Mouse (Mus musculus) T-helper 17 cell (primary cell): Measurements from ENCODE around the gene Fkbp1b.
"Not testable (repeated sequence)": the region's sequence is repeated elsewhere in the genome, so short reads cannot be mapped to it uniquely, and the experiment has no call there.

Experiments
- in situ Hi-C, 2 experiments: fragments of 300-600 bp; cut with MboI, MseI; formaldehyde crosslinking; loops; 1 replicate in 1 of 2; 2 replicates in 1 of 2; pipeline ENCODE4 v1.15.1; 2025; ENCODE audit warnings: high pct_unique_total_duplicates in 2 of 2

Gene Fkbp1b

DNA sequence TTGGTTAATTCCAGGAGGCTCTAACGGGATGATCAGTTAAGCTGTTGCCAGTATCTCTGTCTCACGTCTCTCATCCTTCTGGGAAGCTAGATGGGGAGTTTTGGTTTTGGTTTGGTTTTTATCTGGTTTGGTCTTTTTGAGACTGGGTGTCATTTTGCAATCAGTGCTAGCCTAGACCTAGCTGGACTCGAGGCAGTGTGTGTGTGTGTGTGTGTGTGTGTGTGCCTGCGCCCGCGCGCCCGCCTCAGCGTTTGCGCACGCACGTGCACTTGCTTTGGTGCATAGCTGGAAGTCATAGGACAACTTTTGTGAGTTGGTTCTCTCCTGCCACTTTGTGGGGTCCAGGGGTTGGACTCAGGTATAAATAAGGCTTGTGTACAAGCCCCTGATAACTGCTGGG lies 2.4 kb upstream of the Fkbp1b start:
- in situ Hi-C loops: loop anchor here in 1 of 2 experiments (5.0 kb wide), 2 partner anchors 69 to 71 kb away; no protein-coding TSS in a partner anchor

DNA sequence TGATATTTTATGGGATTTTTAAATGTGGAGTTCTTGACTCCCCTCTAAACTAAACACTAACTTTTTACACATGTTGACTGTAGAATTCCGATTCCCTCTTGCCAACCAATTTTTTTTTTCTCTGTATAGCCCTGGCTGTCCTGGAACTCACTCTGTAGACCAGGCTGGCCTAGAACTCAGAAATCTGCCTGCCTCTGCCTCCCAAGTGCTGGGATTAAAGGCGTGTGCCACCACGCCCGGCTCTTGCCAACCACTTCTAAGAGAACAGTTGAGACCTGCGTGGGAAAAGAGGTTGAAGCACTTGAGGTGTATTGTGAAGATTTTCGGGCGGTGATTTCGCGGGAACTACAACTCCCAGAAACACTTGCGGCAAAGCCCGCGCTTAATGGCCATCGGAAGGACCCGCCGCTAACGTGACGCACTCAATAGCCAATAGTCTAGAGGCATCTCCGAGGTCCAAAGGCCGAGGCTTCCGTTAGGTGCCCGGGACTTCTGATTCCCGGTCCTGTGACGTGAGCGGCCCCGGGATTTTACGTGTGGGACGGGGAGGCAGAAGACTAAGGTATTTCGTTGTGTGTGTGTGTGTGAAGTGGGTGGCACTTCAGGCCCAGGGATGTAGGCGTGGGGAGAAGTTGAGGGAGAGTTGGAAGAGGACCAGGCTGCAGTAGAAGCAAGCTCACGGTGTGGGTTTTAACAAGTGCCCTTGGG lies 1.7 kb upstream of the Fkbp1b start, which contains the start of gene Wdcp:
Gene Wdcp, plus strand, starts transcription at position 414 of the 708 bp plus-strand sequence.
- in situ Hi-C loops: loop anchor here in 1 of 2 experiments (5.0 kb wide), 2 partner anchors 69 to 71 kb away; no protein-coding TSS in a partner anchor

DNA sequence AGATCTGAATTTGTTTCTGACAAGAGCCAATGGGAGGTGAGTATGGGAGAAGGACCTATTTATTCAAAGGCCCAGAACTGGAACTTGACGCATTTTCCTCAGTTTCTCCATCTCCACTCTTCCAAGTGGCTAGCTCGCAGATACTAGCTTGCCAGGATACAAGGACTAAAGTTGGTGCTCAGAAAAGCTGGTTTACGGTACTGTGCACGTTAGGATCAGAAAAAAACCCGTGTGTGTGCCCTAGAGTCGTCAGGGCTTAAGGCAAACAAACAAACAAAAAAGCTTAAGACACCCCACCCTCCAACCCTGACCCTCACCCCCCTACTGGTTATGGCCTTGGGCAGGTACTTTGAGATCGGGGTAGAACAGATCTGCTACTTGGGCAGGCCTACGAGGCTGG lies 1.1 kb upstream of the Fkbp1b start:
- in situ Hi-C loops: loop anchor here in 1 of 2 experiments (5.0 kb wide), 2 partner anchors 70 kb away; no protein-coding TSS in a partner anchor

DNA sequence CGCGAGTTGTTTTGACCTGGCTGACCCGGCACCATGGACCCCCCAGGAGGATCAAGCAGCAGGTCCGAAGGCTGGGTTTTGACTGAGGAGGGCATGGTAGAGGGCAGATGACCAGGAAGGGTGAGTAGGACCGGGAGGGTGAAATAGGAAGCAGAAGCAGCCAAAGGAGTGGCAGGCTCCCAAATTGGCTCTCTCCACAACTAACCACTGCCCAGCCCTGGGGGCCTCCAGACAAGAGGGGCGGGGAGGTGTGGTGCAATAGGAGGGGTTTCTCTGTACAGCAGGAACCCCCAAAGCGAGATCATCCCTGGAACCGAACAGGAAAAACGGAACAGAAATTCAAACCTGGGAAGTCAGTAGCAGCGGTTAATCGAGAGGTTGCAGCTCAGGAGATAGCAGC lies 650 bp downstream of the Fkbp1b start:
- in situ Hi-C loops: loop anchor here in 1 of 2 experiments (5.0 kb wide), 2 partner anchors 68 to 72 kb away; no protein-coding TSS in a partner anchor

DNA sequence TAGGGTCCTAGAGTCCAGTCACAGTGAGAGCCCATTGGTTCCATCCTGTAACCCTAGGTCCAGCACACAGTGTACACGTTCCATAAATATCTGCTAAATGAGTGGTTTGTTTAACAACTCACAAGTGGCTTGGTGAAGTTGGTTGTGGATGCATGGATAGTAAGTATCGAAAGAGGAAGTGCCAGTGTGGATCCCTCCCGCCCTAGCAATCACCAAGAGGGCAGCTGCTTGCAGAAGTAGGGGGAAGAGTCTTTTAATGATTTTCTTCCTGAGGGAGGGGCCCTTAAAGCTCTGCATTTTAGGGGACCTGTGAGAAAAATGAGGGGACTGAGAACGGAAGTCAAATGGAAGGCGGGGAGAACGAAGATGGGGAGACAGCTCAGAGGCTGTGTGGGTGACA lies 1.4 kb downstream of the Fkbp1b start:
- in situ Hi-C loops: loop anchor here in 1 of 2 experiments (5.0 kb wide), 2 partner anchors 68 to 72 kb away; no protein-coding TSS in a partner anchor

DNA sequence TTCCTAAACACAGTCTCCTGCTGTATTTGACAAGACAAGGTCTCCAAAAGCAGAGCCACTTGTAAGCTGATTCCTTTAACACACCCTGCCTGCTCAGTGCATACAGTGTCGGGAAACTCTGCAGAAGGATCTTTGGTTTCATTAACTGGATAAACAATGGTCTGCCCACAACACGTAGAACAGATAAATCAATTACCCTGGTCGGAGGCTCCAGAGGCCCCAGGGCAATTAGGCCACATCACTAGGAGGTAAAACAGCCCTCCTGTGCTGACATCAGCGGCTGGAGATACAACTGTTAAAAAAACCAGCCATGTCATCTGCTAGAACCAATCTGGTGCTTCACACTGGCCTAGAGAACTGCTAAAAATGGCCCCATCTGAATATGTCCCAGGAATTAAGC lies 4.4 kb downstream of the Fkbp1b start:
- in situ Hi-C loops: no loop called here

DNA sequence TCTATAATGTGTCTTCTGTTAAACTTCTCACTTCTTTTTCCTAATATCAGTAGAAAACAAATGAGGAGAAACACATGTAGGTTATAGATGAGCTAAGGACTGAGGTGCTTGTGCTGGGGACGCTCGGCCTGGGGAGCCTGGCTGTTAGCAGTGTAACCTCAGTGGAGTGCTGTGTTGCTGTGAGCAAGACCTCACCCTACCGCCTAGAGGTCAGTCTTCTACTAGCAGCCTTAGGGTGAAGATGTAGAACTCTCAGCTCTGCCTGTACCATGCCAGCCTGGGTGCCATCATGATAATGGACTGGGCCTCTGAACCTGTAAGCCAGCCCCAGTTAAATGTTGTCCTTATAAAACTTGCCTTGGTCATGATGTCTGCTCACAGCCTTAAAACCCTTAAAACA lies 14.1 kb downstream of the Fkbp1b start:
- in situ Hi-C loops: no loop called here

DNA sequence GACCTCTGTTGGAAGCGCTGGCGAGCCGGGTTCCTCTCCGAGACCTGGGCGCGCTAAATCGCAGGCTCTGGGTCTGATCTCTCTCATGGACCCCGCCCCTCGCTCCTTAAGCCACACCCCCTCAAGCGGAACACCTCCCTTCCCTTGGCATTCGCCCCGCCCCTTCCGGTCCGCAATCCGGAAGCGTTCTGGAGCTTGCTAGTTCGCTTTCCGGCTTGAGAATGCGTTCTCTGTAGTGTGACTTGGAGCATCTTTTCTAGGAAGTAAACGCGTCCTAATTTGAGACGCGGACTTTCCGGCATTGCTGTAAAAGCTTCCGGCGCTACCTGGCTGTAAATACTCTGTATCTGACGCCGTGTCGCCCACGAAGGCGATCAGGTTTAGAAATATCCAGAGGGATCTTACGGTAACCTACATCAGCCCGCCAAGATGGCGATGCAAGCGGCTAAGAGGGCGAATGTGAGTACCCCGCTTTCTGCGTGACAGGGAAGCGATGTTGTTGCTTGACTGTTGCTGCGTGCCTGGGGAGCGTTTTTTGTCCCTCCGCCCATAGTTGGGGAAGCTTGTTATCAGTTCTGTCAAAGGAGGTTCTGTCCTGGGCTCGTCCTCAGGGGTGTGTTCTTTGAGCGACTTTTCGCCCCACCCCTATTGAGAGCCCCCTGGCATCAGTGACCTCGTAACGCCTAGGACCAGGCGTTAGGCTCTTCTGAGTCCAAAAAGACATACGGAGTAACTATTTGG lies 23.9 kb downstream of the Fkbp1b start, which contains the start of gene Sf3b6:
Gene Sf3b6, plus strand, starts transcription at position 184 of the 741 bp plus-strand sequence.
- in situ Hi-C loops: loop anchor here in 1 of 2 experiments (10.0 kb wide), 1 partner anchor 1393 kb away; the partner anchor contains the start of gene Asxl2

DNA sequence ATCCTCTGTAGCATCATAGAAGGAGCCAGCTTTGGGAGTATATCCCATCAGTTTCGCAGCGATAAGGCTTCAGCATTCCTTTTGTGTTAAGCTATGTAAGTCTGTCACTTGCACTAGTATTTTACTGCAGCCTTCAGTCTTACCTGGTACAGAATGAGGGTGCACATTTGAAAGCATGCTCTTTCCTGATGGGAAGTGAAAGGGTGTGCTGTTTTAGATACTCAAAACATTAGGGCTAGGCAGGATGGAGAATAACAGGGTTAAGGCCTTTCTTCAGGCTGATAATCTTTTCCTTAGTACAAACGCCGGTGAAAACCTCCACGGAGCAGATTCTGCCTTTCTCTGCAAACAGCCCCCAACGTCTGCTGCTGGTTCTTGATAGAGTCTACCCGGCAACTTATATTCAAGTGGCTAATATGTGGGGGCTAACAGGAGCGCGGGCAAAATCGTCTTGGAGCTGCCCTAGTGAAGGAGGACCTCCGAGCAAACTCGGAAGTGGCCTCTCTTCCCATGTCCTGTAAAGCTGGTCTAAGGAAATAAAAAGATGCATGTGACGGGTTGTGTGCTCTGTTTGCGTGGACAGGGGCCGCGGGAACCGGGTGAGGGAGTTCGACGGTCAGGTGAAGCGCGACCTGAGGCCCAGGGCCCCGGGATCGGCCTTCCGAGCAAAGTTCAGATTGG lies 24.6 kb downstream of the Fkbp1b start:
- in situ Hi-C loops: loop anchor here in 1 of 2 experiments (10.0 kb wide), 1 partner anchor 1392 kb away; the partner anchor contains the start of gene Asxl2

DNA sequence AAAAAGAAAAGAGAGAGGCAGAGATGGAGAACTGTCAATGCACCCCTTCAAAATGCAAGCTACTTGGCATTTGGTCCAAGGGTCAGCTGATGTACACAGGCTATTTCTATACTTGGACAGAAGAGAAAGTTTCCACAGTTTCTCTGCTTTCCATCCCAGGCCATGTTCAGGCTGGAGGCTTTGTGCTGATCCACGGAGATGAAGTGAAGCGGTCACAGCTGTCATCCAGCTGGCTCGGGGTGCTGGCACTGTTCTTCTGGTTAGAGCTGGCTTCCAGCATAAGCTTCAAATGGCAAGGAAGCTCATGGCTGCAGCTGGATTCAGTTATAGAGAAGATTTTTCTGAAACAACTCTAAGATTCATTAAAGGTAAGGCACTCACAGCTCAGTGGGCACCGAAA lies 27.8 kb downstream of the Fkbp1b start:
- in situ Hi-C loops: loop anchor here in 1 of 2 experiments (10.0 kb wide), 1 partner anchor 1389 kb away; the partner anchor contains the start of gene Asxl2

DNA sequence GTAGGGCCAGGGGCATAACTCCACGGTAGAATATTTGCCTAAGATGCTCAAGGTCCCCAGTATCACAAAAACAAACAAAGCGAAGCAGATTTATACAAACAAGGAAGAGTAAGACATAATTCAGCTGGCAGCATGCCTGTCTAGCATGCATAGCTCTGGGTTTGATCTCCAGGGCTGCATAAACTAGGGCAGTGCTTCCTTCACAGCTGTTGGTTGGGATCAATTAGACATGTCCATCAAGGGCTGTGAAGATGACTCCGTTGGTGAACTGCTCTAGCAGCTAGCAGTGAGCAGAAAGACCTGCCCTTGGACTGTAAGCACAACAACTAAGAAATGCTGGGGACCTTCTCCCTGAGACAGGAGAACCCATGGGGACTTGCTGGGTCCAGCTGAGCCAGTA lies 29.7 kb downstream of the Fkbp1b start:
- in situ Hi-C loops: loop anchor here in 1 of 2 experiments (10.0 kb wide), 1 partner anchor 1387 kb away; the partner anchor contains the start of gene Asxl2

DNA sequence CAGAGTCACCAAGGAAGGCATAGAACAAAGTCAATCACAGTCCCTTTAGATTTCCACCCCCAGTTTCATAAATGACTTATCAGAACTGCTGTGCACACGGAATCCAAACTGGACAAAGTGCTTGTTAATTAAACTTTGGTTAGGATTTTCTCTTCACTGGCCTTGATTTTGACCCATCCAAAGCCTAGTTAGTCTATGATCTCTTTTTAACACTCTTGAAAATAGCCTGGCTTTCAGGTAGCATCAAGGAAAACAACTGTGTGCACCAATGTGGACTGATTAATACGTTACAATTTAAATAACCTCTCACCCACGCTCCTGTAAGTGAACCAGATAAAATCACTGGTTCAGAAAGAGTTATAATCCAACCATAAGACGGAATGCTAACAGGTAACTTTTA lies 30.4 kb downstream of the Fkbp1b start:
- in situ Hi-C loops: loop anchor here in 1 of 2 experiments (10.0 kb wide), 1 partner anchor 1386 kb away; the partner anchor contains the start of gene Asxl2

DNA sequence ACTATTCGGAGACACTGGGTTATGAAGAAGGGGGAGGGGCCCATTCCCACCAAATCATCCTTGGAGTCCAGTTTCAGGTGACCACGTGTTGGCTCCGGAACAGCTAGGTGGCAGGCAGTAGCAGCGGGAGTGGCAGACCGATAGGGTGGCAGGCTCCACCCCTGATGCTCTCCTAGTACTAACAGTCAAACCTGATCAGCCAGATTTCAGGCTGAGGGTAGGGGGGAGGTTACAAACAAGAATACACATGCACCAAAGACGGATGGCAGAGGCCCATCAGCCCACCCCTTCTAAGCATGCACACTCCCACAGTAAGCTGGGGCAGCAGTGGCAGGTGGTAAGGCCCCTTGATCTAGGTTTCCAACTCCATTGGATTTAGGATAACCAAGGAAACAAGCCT lies 43.9 kb downstream of the Fkbp1b start:
- in situ Hi-C loops: loop anchor here in 1 of 2 experiments (10.0 kb wide), 1 partner anchor 507 kb away; no protein-coding TSS in a partner anchor

DNA sequence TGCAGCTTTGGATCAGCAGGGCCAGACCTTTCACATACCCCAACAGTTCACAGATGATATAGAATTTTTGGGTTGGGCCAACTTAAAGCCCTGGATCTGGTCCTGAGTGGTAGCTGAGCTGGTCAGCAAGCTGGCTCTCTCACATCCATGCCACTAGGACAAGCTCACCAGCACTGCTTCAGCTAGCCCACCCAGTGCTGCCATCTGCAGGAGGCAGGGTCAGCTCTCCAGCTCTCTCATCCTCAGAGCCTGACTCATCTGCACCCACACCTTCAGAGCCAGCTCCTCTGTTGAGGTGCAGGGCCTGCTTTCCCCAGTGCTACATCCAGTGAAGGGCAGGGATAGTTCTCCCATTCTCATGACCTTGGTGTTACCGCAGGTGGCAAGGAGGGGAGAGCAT lies 47.7 kb downstream of the Fkbp1b start:
- in situ Hi-C loops: loop anchor here in 1 of 2 experiments (10.0 kb wide), 1 partner anchor 511 kb away; no protein-coding TSS in a partner anchor

DNA sequence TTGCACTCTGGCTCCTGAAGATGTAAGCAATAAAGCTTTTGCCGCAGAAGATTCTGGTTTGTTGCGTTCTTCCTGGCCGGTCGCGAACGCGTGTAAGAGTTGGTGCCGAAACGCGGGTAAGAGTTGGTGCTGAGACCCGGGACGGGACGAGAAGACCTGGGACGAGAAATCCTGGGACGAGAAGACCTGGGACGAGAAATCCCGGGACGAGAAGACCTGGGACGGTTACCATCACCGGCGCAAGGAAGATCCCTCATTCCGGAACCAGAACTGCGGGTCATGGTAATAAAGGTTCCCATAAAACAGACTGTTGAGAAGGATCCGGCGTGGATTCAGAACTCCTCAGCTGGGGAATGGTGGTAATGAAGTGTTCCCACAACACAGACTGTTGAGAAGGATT lies 53.3 kb downstream of the Fkbp1b start:
- in situ Hi-C loops: not testable (repeated sequence)

DNA sequence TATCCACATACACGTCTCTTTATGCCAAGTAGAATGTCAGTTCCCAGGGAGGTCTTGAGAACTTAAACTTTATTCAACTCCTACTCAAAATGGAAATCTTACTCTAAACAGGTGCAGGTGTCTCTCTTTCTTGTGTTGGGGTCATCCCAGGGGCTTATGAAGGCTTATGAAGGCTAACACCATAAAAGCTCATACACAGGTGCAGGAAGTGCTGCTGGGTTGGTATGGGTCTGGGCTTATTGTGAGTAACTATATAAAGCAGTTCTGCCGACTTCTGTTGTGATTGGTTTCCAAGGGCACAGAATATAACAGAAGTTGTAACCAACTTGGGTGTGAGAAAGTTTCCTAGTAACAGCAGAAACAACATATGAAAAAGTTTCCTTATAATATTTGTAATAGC lies 56.9 kb downstream of the Fkbp1b start:
- in situ Hi-C loops: no loop called here

DNA sequence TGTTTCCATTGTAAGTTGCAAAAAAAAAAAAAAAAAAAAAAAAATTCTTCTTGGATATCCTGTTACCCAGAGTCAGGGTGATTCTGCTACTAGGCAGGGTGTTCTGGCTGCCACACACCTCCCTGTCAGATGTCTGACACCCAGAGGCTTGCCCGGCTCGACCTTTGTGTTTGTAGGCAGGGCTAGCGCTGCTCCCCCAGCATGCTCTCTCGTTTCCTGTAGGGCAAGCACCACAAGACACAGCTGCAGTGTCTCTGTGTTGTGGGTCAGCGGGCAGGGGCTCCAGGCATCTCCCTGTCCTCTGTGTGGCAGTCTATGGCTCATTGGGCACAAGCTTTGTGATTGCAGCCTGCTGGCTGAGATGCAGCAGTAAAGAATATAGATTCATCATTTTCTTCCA lies 57.8 kb downstream of the Fkbp1b start:
- in situ Hi-C loops: no loop called here
